Mouse (Mus musculus) left cerebral cortex, adult 2 months (tissue): ENCODE measurements around the gene Idh3b. TPM values are rescaled to one million over a fixed set of nuclear protein-coding genes. Genes with fewer than 3 reads are reported as not detected.

Experiments used
- DNase-seq, 2 experiments: peaks; one replicate each; pipeline ENCODE4 v3.0.0; 2021 to 2022; ENCODE audit warnings: low spot score in 2 of 2, mixed read lengths in 1 of 2; ENCODE audit errors: extremely low spot score in 1 of 2
- H3K27ac ChIP-seq: fragments of 200-600 bp; 2 replicates; pipeline ENCODE4 v1.8.1; 2022
- H3K4me3 ChIP-seq: fragments of 200-600 bp; 2 replicates; pipeline ENCODE4 v1.8.1; 2022
- CTCF ChIP-seq: fragments of 200-600 bp; IDR thresholded peaks from 2 replicates; pipeline ENCODE4 v1.8.1; 2022; ENCODE audit warnings: antibody characterized with exemption, mild to moderate bottlenecking, moderate library complexity
- intact Hi-C: fragments of 180-260 bp; cut with DNase I; formaldehyde crosslinking; loops from one replicate; pipeline ENCODE4 v1.15.1; 2025
- total RNA-seq, 2 experiments: library from RNA; stranded (reverse); gene quantifications; 2 replicates each; pipeline ENCODE4 v1.2.3; 2021

The Idh3b gene
- total RNA-seq, 2 experiments from 2014 or later: 285 to 286 TPM

DNA sequence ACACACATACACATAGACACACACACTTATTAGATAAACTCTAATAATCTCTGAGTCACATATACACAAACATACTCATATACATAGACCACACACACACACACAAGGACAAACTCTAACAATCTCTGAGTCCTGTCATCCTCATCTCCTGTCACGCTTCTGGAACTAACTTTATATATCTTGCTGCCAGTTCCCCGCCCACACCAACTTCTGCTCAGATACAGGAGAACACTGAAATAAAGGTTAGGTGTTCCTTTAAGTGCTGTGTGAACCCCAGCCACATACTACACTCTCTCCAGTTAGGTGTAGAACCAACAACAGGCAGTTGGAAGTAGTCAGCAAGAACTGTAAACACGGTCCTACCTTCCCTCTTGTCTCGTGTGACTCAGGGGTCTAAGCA, 23.5 kb downstream of the Idh3b start:
- intact Hi-C loops: no loop called here
- no peak for TF ChIP-seq CTCF
- H3K27ac ChIP-seq: no peak overlapping the region
- DNase-seq: no peak
- no peak overlapping the region for H3K4me3 ChIP-seq

- no peak overlapping the region for H3K27ac ChIP-seq
- no peak for DNase-seq
- TF ChIP-seq CTCF: no peak
- H3K4me3 ChIP-seq: no peak overlapping the region
- intact Hi-C loops: no loop called here
Observed at GRCm38 (mm10) chr2:130256762-130257161, 27.6 kb downstream of the Idh3b start.

DNA sequence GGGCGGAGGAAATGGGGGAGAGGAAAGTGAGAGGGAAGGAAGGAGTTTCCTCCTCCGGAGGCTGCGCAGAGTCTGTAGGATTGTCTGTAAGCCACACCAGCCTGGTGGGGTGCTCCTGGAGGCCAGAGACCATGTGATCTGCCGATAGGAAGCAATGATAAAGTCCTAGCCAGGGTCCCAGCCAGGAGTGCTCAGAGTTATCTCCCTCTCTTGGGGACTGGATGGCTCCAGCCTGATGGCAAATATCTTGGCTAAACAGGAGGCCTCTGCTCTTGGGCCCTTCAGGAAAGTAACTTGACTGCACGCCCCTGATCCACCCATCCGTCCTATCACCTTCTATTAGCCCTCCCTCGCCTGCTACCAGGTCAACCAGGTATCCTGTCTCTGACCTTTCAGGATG, 36.1 kb downstream of the Idh3b start:
- no peak for TF ChIP-seq CTCF
- no peak for DNase-seq
- H3K4me3 ChIP-seq: no peak overlapping the region
- H3K27ac ChIP-seq: no peak overlapping the region
- intact Hi-C loops: loop anchor here (10.0 kb wide), 1 partner anchor 343 kb away; no protein-coding TSS in a partner anchor

DNA sequence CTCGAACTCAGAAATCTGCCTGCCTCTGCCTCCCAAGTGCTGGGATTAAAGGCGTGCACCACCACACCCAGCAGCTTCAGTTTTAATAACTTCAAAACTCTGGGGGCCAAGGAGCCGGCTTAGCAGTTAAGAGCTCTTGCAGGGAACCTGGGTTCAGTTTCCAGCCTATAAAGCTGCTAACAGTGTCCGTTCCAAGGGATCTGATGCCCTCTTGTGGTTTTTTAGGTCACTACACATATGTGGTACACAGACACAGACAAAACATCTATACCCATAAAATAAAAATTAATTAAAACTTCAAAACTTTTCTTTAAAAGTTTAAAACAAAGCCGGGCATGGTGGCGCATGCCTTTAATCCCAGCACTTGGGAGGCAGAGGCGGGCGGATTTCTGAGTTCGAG, 37.4 kb downstream of the Idh3b start:
- TF ChIP-seq CTCF: peak; percentile 66
- DNase-seq: no peak
- Histone ChIP-seq H3K27ac (no peak overlapping the region), H3K4me3 (no peak overlapping the region)
- intact Hi-C loops: loop anchor here (1.0 to 10.0 kb wide), 3 partner anchors 71 to 342 kb away; no protein-coding TSS in a partner anchor

Other genes with a start within 250 kb of the Idh3b start
- under 1 TPM in 1 of 2 experiments, not detected in 1; 0.16 TPM for gene Tgm6, start 172.1 kb downstream of the Idh3b start, total RNA-seq
- 100 to 1,000 TPM; 101 to 112 TPM for gene Snrpb, start 105.1 kb downstream of the Idh3b start, total RNA-seq
- gene Tmc2, start 89.4 kb downstream of the Idh3b start, total RNA-seq: not detected
- 100 to 1,000 TPM; 140 to 144 TPM for gene Nop56, start 10.1 kb downstream of the Idh3b start, total RNA-seq
- gene Ebf4, start 10.6 kb upstream of the Idh3b start, total RNA-seq: 1 to 10 TPM; 9.7 to 9.8 TPM
- gene Cpxm1, start 113.0 kb upstream of the Idh3b start, total RNA-seq: 1 to 10 TPM; 5.5 to 6.4 TPM
- gene Gm28372, start 120.7 kb upstream of the Idh3b start, total RNA-seq: not detected
- gene 1700020A23Rik, start 120.7 kb upstream of the Idh3b start, total RNA-seq: not detected
- not detected for gene Tmem239, start 121.9 kb upstream of the Idh3b start, total RNA-seq
- 10 to 100 TPM; 78.3 to 99.1 TPM for gene Vps16, start 139.8 kb upstream of the Idh3b start, total RNA-seq
- 10 to 100 TPM; 23.1 to 27.9 TPM for gene Pced1a, start 140.2 kb upstream of the Idh3b start, total RNA-seq
- 100 to 1,000 TPM; 221 to 237 TPM for gene Ptpra, start 165.7 kb upstream of the Idh3b start, total RNA-seq